Mouse (Mus musculus): ENCODE results near the gene Gm44502. TPM values are rescaled to one million over a fixed set of nuclear protein-coding genes. Genes with fewer than 3 reads are reported as not detected.

Gm44502 gene
- polyA plus RNA-seq, 1 experiment = 0.11 TPM

GRCm38 (mm10) chr15:89373762-89374248 lies 55.7 kb downstream of the Gm44502 start, which contains the start of gene Sco2:
Sco2 (minus strand) TSS chr15:89373846.
- Histone ChIP-seq H3K79me2 (ENCODE audit: control insufficient read depth, insufficient read depth) (no peaks in the 10 kb centered on the region), H3K36me3 (ENCODE audit: control insufficient read depth, insufficient read depth) (peaks cover 29% of the 10 kb centered on the region), H3K4me3 (peak within 1 kb of the TSS; percentile 44), H3K27me3 (ENCODE audit: control insufficient read depth, insufficient read depth, insufficient read length) (peaks cover 26% of the 10 kb centered on the region), H3K4me2 (ENCODE audit: low read depth) (peak within 1 kb of the TSS; percentile 83), H3ac (ENCODE audit: control insufficient read depth, insufficient read length) (peak within 1 kb of the TSS; percentile 34)
- TF ChIP-seq MYOG (IDR thresholded peaks at IDR 0.05; ENCODE audit: control insufficient read depth in 1 of 3, insufficient read depth in 1 of 3, insufficient read length in 2 of 3, low read depth in 2 of 3) (peak in 2 of 3 experiments; percentile 6 to 54), USF1 (IDR thresholded peaks at IDR 0.05; ENCODE audit: low read depth) (peak; percentile 83), TCF12 (IDR thresholded peaks at IDR 0.05; ENCODE audit: insufficient read depth, poor library complexity, severe bottlenecking) (no peak), SRF (IDR thresholded peaks at IDR 0.05; ENCODE audit: control insufficient read depth, insufficient read length, low read depth) (no peak), MAX (IDR thresholded peaks at IDR 0.05; ENCODE audit: low read depth) (peak; percentile 82), MYOD1 (IDR thresholded peaks at IDR 0.05; ENCODE audit: control insufficient read depth in 1 of 3, insufficient read length in 2 of 3, low read depth in 2 of 3) (peak in 1 of 3 experiments; percentile 72), CEBPB (IDR thresholded peaks at IDR 0.05; ENCODE audit: insufficient read depth, poor library complexity, severe bottlenecking) (no peak), REST (IDR thresholded peaks at IDR 0.05; ENCODE audit: insufficient read depth, insufficient read length) (no peak), E2F4 (IDR thresholded peaks at IDR 0.05; ENCODE audit: insufficient read depth) (no peak), POLR2A (IDR thresholded peaks at IDR 0.05; ENCODE audit: insufficient read length, low read depth) (peak; percentile 72)

- H3ac ChIP-seq (ENCODE audit: control insufficient read depth, insufficient read length) = peak overlapping the region; percentile 34
- H3K4me2 ChIP-seq (ENCODE audit: low read depth) = peak overlapping the region; percentile 83
- H3K4me3 ChIP-seq = peak overlapping the region; percentile 44
- H3K27me3 ChIP-seq (ENCODE audit: control insufficient read depth, insufficient read depth, insufficient read length) = peaks cover 20% of the 10 kb centered on the region
- no peak for TF ChIP-seq E2F4 (IDR thresholded peaks at IDR 0.05; ENCODE audit: insufficient read depth)
- TF ChIP-seq POLR2AphosphoS2 (IDR thresholded peaks at IDR 0.05; ENCODE audit: insufficient read length, low read depth) = peak; percentile 97
- TF ChIP-seq SRF (IDR thresholded peaks at IDR 0.05; ENCODE audit: control insufficient read depth, insufficient read length, low read depth) = no peak
- TF ChIP-seq MYOG (IDR thresholded peaks at IDR 0.05; ENCODE audit: control insufficient read depth in 1 of 3, insufficient read depth in 1 of 3, insufficient read length in 2 of 3, low read depth in 2 of 3) = peak in 1 of 3 experiments; percentile 51
- TF ChIP-seq POLR2A (IDR thresholded peaks at IDR 0.05; ENCODE audit: insufficient read length, low read depth) = peak; percentile 52
- TF ChIP-seq MAX (IDR thresholded peaks at IDR 0.05; ENCODE audit: low read depth) = no peak
- no peak for TF ChIP-seq USF1 (IDR thresholded peaks at IDR 0.05; ENCODE audit: low read depth)
- TF ChIP-seq REST (IDR thresholded peaks at IDR 0.05; ENCODE audit: insufficient read depth, insufficient read length) = no peak
- peak in 1 of 3 experiments; percentile 24 for TF ChIP-seq MYOD1 (IDR thresholded peaks at IDR 0.05; ENCODE audit: control insufficient read depth in 1 of 3, insufficient read length in 2 of 3, low read depth in 2 of 3)
- TF ChIP-seq TCF3 (IDR thresholded peaks at IDR 0.05; ENCODE audit: insufficient read length, low read depth) = no peak
- TF ChIP-seq CEBPB (IDR thresholded peaks at IDR 0.05; ENCODE audit: insufficient read depth, poor library complexity, severe bottlenecking) = no peak
- TF ChIP-seq TCF12 (IDR thresholded peaks at IDR 0.05; ENCODE audit: insufficient read depth, poor library complexity, severe bottlenecking) = no peak
- H3K36me3 ChIP-seq (ENCODE audit: control insufficient read depth, insufficient read depth) = peaks cover 35% of the 10 kb centered on the region
- no peaks in the 10 kb centered on the region for H3K79me2 ChIP-seq (ENCODE audit: control insufficient read depth, insufficient read depth)
Observed at GRCm38 (mm10) chr15:89373027-89373761, 56.3 kb downstream of the Gm44502 start.

- Histone ChIP-seq H3K79me2 (ENCODE audit: control insufficient read depth, insufficient read depth) (no peaks in the 10 kb centered on the region), H3K4me3 (peak overlapping the region; percentile 44), H3K36me3 (ENCODE audit: control insufficient read depth, insufficient read depth) (peaks cover 42% of the 10 kb centered on the region), H3K27me3 (ENCODE audit: control insufficient read depth, insufficient read depth, insufficient read length) (peaks cover 13% of the 10 kb centered on the region), H3K4me2 (ENCODE audit: low read depth) (peak overlapping the region; percentile 83), H3ac (ENCODE audit: control insufficient read depth, insufficient read length) (peak overlapping the region; percentile 34)
- TF ChIP-seq MYOD1 (IDR thresholded peaks at IDR 0.05; ENCODE audit: control insufficient read depth in 1 of 3, insufficient read length in 2 of 3, low read depth in 2 of 3) (no peak), POLR2AphosphoS2 (IDR thresholded peaks at IDR 0.05; ENCODE audit: insufficient read length, low read depth) (peak; percentile 31), CEBPB (IDR thresholded peaks at IDR 0.05; ENCODE audit: insufficient read depth, poor library complexity, severe bottlenecking) (no peak), TCF3 (IDR thresholded peaks at IDR 0.05; ENCODE audit: insufficient read length, low read depth) (no peak)
Observed at GRCm38 (mm10) chr15:89372536-89372935, 57.0 kb downstream of the Gm44502 start.

GRCm38 (mm10) chr15:89372068-89372467 lies 57.4 kb downstream of the Gm44502 start:
- H3K27me3 ChIP-seq (ENCODE audit: control insufficient read depth, insufficient read depth, insufficient read length) = peaks cover 9% of the 10 kb centered on the region
- H3K4me3 ChIP-seq = no peak overlapping the region
- no peaks in the 10 kb centered on the region for H3K79me2 ChIP-seq (ENCODE audit: control insufficient read depth, insufficient read depth)
- no peak for TF ChIP-seq MYOG (IDR thresholded peaks at IDR 0.05; ENCODE audit: control insufficient read depth in 1 of 3, insufficient read depth in 1 of 3, insufficient read length in 2 of 3, low read depth in 2 of 3)
- TF ChIP-seq E2F4 (IDR thresholded peaks at IDR 0.05; ENCODE audit: insufficient read depth) = no peak
- no peak for TF ChIP-seq TCF12 (IDR thresholded peaks at IDR 0.05; ENCODE audit: insufficient read depth, poor library complexity, severe bottlenecking)
- no peak for TF ChIP-seq MYOD1 (IDR thresholded peaks at IDR 0.05; ENCODE audit: control insufficient read depth in 1 of 3, insufficient read length in 2 of 3, low read depth in 2 of 3)
- no peak for TF ChIP-seq CEBPB (IDR thresholded peaks at IDR 0.05; ENCODE audit: insufficient read depth, poor library complexity, severe bottlenecking)
- no peak for TF ChIP-seq REST (IDR thresholded peaks at IDR 0.05; ENCODE audit: insufficient read depth, insufficient read length)
- no peak for TF ChIP-seq MAX (IDR thresholded peaks at IDR 0.05; ENCODE audit: low read depth)
- TF ChIP-seq TCF3 (IDR thresholded peaks at IDR 0.05; ENCODE audit: insufficient read length, low read depth) = no peak
- TF ChIP-seq SRF (IDR thresholded peaks at IDR 0.05; ENCODE audit: control insufficient read depth, insufficient read length, low read depth) = no peak
- TF ChIP-seq POLR2AphosphoS2 (IDR thresholded peaks at IDR 0.05; ENCODE audit: insufficient read length, low read depth) = no peak
- no peak for TF ChIP-seq POLR2A (IDR thresholded peaks at IDR 0.05; ENCODE audit: insufficient read length, low read depth)
- no peak for TF ChIP-seq USF1 (IDR thresholded peaks at IDR 0.05; ENCODE audit: low read depth)
- H3K36me3 ChIP-seq (ENCODE audit: control insufficient read depth, insufficient read depth) = peaks cover 46% of the 10 kb centered on the region
- no peak overlapping the region for H3K4me2 ChIP-seq (ENCODE audit: low read depth)
- H3ac ChIP-seq (ENCODE audit: control insufficient read depth, insufficient read length) = no peak overlapping the region

Other genes with a start within 250 kb of the Gm44502 start
- 278 TPM for gene Plxnb2, start 248.9 kb downstream of the Gm44502 start, polyA plus RNA-seq (2012; fragmentation: generic; extraction: Trizol)
- gene Dennd6b, start 233.2 kb downstream of the Gm44502 start, polyA plus RNA-seq (2012; fragmentation: generic; extraction: Trizol) = 6.6 TPM
- gene Ppp6r2, start 218.1 kb downstream of the Gm44502 start, polyA plus RNA-seq (2012; fragmentation: generic; extraction: Trizol) = 43.6 TPM
- gene Sbf1, start 114.4 kb downstream of the Gm44502 start, polyA plus RNA-seq (2012; fragmentation: generic; extraction: Trizol) = 222 TPM
- gene Adm2, start 107.0 kb downstream of the Gm44502 start, polyA plus RNA-seq (2012; fragmentation: generic; extraction: Trizol) = 71.1 TPM
- 0.04 TPM for gene Miox, start 95.3 kb downstream of the Gm44502 start, polyA plus RNA-seq (2012; fragmentation: generic; extraction: Trizol)
- 96.5 TPM for gene Lmf2, start 74.0 kb downstream of the Gm44502 start, polyA plus RNA-seq (2012; fragmentation: generic; extraction: Trizol)
- gene Ncaph2, start 74.0 kb downstream of the Gm44502 start, polyA plus RNA-seq (2012; fragmentation: generic; extraction: Trizol) = 182 TPM
- gene Sco2, start 55.9 kb downstream of the Gm44502 start, polyA plus RNA-seq (2012; fragmentation: generic; extraction: Trizol) = 28.0 TPM
- gene Tymp, start 52.7 kb downstream of the Gm44502 start, polyA plus RNA-seq (2012; fragmentation: generic; extraction: Trizol) = 4.1 TPM
- not detected for gene Odf3b, start 50.4 kb downstream of the Gm44502 start, polyA plus RNA-seq (2012; fragmentation: generic; extraction: Trizol)
- gene Klhdc7b, start 44.8 kb downstream of the Gm44502 start, polyA plus RNA-seq (2012; fragmentation: generic; extraction: Trizol) = not detected
- not detected for gene Syce3, start 19.2 kb downstream of the Gm44502 start, polyA plus RNA-seq (2012; fragmentation: generic; extraction: Trizol)
- 5.9 TPM for gene Cpt1b, start 3.8 kb downstream of the Gm44502 start, polyA plus RNA-seq (2012; fragmentation: generic; extraction: Trizol)
- gene C730034F03Rik, start 107 bp downstream of the Gm44502 start, polyA plus RNA-seq (2012; fragmentation: generic; extraction: Trizol) = 0.80 TPM
- gene Chkb, start 212 bp upstream of the Gm44502 start, polyA plus RNA-seq (2012; fragmentation: generic; extraction: Trizol) = 35.6 TPM
- gene Mapk8ip2, start 24.2 kb upstream of the Gm44502 start, polyA plus RNA-seq (2012; fragmentation: generic; extraction: Trizol) = 0.01 TPM
- gene Arsa, start 47.7 kb upstream of the Gm44502 start, polyA plus RNA-seq (2012; fragmentation: generic; extraction: Trizol) = 33.2 TPM
- gene Shank3, start 69.9 kb upstream of the Gm44502 start, polyA plus RNA-seq (2012; fragmentation: generic; extraction: Trizol) = 1.4 TPM
- not detected for gene Acr, start 138.6 kb upstream of the Gm44502 start, polyA plus RNA-seq (2012; fragmentation: generic; extraction: Trizol)
- 13.9 TPM for gene Rabl2, start 162.2 kb upstream of the Gm44502 start, polyA plus RNA-seq (2012; fragmentation: generic; extraction: Trizol)